Mouse (Mus musculus): ENCODE data around the gene Grm8. TPM values are rescaled to one million over a fixed set of nuclear protein-coding genes. Genes with fewer than 3 reads are reported as not detected.

Grm8 gene
- polyA plus RNA-seq, 2 experiments: 1.1 to 1.8 TPM

- H3K9me3 ChIP-seq (ENCODE audit: control insufficient read depth, low read length): 0 out of 2 replicates have a peak, but pooled peaks cover under 1% of the 10 kb centered on the region
- H3K36me3 ChIP-seq (ENCODE audit: control insufficient read depth, insufficient read depth, low read length): no peaks in the 10 kb centered on the region
- H3K27ac ChIP-seq (replicated peaks; ENCODE audit: low read depth, low read length): no peak overlapping the region
- H3K4me2 ChIP-seq (replicated peaks; ENCODE audit: low read depth, low read length, severe bottlenecking): no peak overlapping the region
- H3K4me3 ChIP-seq (replicated peaks; ENCODE audit: low read length): no peak overlapping the region
- no peaks in the 10 kb centered on the region for H3K27me3 ChIP-seq (ENCODE audit: control insufficient read depth, insufficient read depth, low read length)
- no peaks in the 10 kb centered on the region for H3K4me1 ChIP-seq (ENCODE audit: control insufficient read depth, insufficient read depth, low read length)
- no peak overlapping the region for H3K9ac ChIP-seq (ENCODE audit: low read depth, low read length, severe bottlenecking)
- DNase-seq (ENCODE audit: low spot score) (no peak), ATAC-seq (ENCODE audit: low FRiP score, low read depth) (no peak)
- no peak for TF ChIP-seq POLR2A (IDR thresholded peaks at IDR 0.05; ENCODE audit: borderline replicate concordance, extremely low read depth, insufficient read depth, insufficient read length)
Observed at GRCm38 (mm10) chr6:27904358-27904757, 230.6 kb downstream of the Grm8 start.

GRCm38 (mm10) chr6:27902224-27902623, 232.8 kb downstream of the Grm8 start:
- DNase-seq (ENCODE audit: low spot score): no peak
- no peak overlapping the region for H3K4me2 ChIP-seq (replicated peaks; ENCODE audit: low read depth, low read length, severe bottlenecking)
- ATAC-seq (ENCODE audit: low FRiP score, low read depth): no peak
- H3K27ac ChIP-seq (replicated peaks; ENCODE audit: low read depth, low read length): no peak overlapping the region
- no peaks in the 10 kb centered on the region for H3K36me3 ChIP-seq (ENCODE audit: control insufficient read depth, insufficient read depth, low read length)
- H3K4me1 ChIP-seq (ENCODE audit: control insufficient read depth, insufficient read depth, low read length): no peaks in the 10 kb centered on the region
- no peaks in the 10 kb centered on the region for H3K27me3 ChIP-seq (ENCODE audit: control insufficient read depth, insufficient read depth, low read length)
- no peak overlapping the region for H3K9ac ChIP-seq (ENCODE audit: low read depth, low read length, severe bottlenecking)
- TF ChIP-seq POLR2A (IDR thresholded peaks at IDR 0.05; ENCODE audit: borderline replicate concordance, extremely low read depth, insufficient read depth, insufficient read length): no peak
- no peak overlapping the region for H3K4me3 ChIP-seq (replicated peaks; ENCODE audit: low read length)
- no peaks in the 10 kb centered on the region for H3K9me3 ChIP-seq (ENCODE audit: control insufficient read depth, low read length)
- WGBS: 78% methylated on average over 1 of the region's 1 CpGs

- Histone ChIP-seq H3K36me3 (ENCODE audit: control insufficient read depth, insufficient read depth, low read length) (no peaks in the 10 kb centered on the region), H3K9me3 (ENCODE audit: control insufficient read depth, low read length) (no peaks in the 10 kb centered on the region), H3K27me3 (ENCODE audit: control insufficient read depth, insufficient read depth, low read length) (no peaks in the 10 kb centered on the region), H3K4me2 (replicated peaks; ENCODE audit: low read depth, low read length, severe bottlenecking) (no peak overlapping the region), H3K4me1 (ENCODE audit: control insufficient read depth, insufficient read depth, low read length) (no peaks in the 10 kb centered on the region), H3K4me3 (replicated peaks; ENCODE audit: low read length) (no peak overlapping the region), H3K27ac (replicated peaks; ENCODE audit: low read depth, low read length) (no peak overlapping the region), H3K9ac (ENCODE audit: low read depth, low read length, severe bottlenecking) (no peak overlapping the region)
- 79% methylated on average over 3 of the region's 3 CpGs for WGBS
- TF ChIP-seq POLR2A (IDR thresholded peaks at IDR 0.05; ENCODE audit: borderline replicate concordance, extremely low read depth, insufficient read depth, insufficient read length): no peak
- DNase-seq (ENCODE audit: low spot score) (no peak), ATAC-seq (ENCODE audit: low FRiP score, low read depth) (no peak)
Observed at GRCm38 (mm10) chr6:27901396-27901795, 233.6 kb downstream of the Grm8 start.

GRCm38 (mm10) chr6:27895153-27895552, 239.8 kb downstream of the Grm8 start:
- Histone ChIP-seq H3K4me2 (replicated peaks; ENCODE audit: low read depth, low read length, severe bottlenecking) (no peak overlapping the region), H3K27ac (replicated peaks; ENCODE audit: low read depth, low read length) (no peak overlapping the region), H3K9ac (ENCODE audit: low read depth, low read length, severe bottlenecking) (no peak overlapping the region), H3K4me3 (replicated peaks; ENCODE audit: low read length) (no peak overlapping the region), H3K9me3 (ENCODE audit: control insufficient read depth, low read length) (no peaks in the 10 kb centered on the region), H3K27me3 (ENCODE audit: control insufficient read depth, insufficient read depth, low read length) (no peaks in the 10 kb centered on the region), H3K4me1 (ENCODE audit: control insufficient read depth, insufficient read depth, low read length) (no peaks in the 10 kb centered on the region), H3K36me3 (ENCODE audit: control insufficient read depth, insufficient read depth, low read length) (no peaks in the 10 kb centered on the region)
- WGBS: 88% methylated on average over 1 of the region's 1 CpGs
- DNase-seq (ENCODE audit: low spot score) (no peak), ATAC-seq (ENCODE audit: low FRiP score, low read depth) (no peak)
- no peak for TF ChIP-seq POLR2A (IDR thresholded peaks at IDR 0.05; ENCODE audit: borderline replicate concordance, extremely low read depth, insufficient read depth, insufficient read length)

- no peak overlapping the region for H3K27ac ChIP-seq (replicated peaks; ENCODE audit: low read depth, low read length)
- no peaks in the 10 kb centered on the region for H3K27me3 ChIP-seq (ENCODE audit: control insufficient read depth, insufficient read depth, low read length)
- ATAC-seq (ENCODE audit: low FRiP score, low read depth) (no peak), DNase-seq (ENCODE audit: low spot score) (no peak)
- no peak overlapping the region for H3K4me2 ChIP-seq (replicated peaks; ENCODE audit: low read depth, low read length, severe bottlenecking)
- 78% methylated on average over 1 of the region's 1 CpGs for WGBS
- no peaks in the 10 kb centered on the region for H3K4me1 ChIP-seq (ENCODE audit: control insufficient read depth, insufficient read depth, low read length)
- no peaks in the 10 kb centered on the region for H3K9me3 ChIP-seq (ENCODE audit: control insufficient read depth, low read length)
- TF ChIP-seq POLR2A (IDR thresholded peaks at IDR 0.05; ENCODE audit: borderline replicate concordance, extremely low read depth, insufficient read depth, insufficient read length): no peak
- no peak overlapping the region for H3K9ac ChIP-seq (ENCODE audit: low read depth, low read length, severe bottlenecking)
- H3K36me3 ChIP-seq (ENCODE audit: control insufficient read depth, insufficient read depth, low read length): no peaks in the 10 kb centered on the region
- H3K4me3 ChIP-seq (replicated peaks; ENCODE audit: low read length): no peak overlapping the region
Observed at GRCm38 (mm10) chr6:27892886-27893285, 242.1 kb downstream of the Grm8 start.

- Histone ChIP-seq H3K27me3 (ENCODE audit: control insufficient read depth, insufficient read depth, low read length) (no peaks in the 10 kb centered on the region), H3K4me1 (ENCODE audit: control insufficient read depth, insufficient read depth, low read length) (no peaks in the 10 kb centered on the region), H3K4me2 (replicated peaks; ENCODE audit: low read depth, low read length, severe bottlenecking) (no peak overlapping the region), H3K9ac (ENCODE audit: low read depth, low read length, severe bottlenecking) (no peak overlapping the region), H3K27ac (replicated peaks; ENCODE audit: low read depth, low read length) (no peak overlapping the region), H3K9me3 (ENCODE audit: control insufficient read depth, low read length) (no peaks in the 10 kb centered on the region), H3K36me3 (ENCODE audit: control insufficient read depth, insufficient read depth, low read length) (no peaks in the 10 kb centered on the region), H3K4me3 (replicated peaks; ENCODE audit: low read length) (no peak overlapping the region)
- WGBS: 88% methylated on average over 2 of the region's 2 CpGs
- no peak for TF ChIP-seq POLR2A (IDR thresholded peaks at IDR 0.05; ENCODE audit: borderline replicate concordance, extremely low read depth, insufficient read depth, insufficient read length)
- ATAC-seq (ENCODE audit: low FRiP score, low read depth) (no peak), DNase-seq (ENCODE audit: low spot score) (no peak)
Observed at GRCm38 (mm10) chr6:27888391-27888790, 246.6 kb downstream of the Grm8 start.
